Mouse (Mus musculus) MEL-GATA-1-ER (cell line): ENCODE measurements around the gene Bag3.

Source experiments
- DNase-seq: peaks from one replicate; pipeline ENCODE4 v3.0.0-alpha.2; 2012; ENCODE audit warnings: low read depth; ENCODE audit errors: extremely low read depth

Gene Bag3

DNA sequence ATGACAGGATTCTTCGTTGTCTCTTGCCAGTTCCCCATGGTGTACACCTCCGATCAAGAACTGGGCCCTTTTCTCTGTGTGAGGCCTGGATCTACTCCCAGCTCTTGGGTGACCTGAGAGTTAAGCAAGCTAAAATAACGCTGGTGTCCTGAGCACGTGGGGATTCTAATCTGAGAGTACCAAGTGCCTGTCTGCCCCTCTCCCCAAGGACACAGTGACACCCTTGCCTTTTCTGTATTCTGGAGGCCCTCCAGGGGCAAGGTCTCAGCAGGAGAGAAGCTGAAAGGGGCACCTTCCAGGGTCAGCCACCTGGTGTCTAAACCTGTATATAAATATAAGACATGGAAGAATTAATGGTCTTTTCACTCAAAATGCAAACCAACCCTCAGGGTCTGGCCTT, 14.3 kb downstream of the Bag3 start:
- DNase-seq = no peak

DNA sequence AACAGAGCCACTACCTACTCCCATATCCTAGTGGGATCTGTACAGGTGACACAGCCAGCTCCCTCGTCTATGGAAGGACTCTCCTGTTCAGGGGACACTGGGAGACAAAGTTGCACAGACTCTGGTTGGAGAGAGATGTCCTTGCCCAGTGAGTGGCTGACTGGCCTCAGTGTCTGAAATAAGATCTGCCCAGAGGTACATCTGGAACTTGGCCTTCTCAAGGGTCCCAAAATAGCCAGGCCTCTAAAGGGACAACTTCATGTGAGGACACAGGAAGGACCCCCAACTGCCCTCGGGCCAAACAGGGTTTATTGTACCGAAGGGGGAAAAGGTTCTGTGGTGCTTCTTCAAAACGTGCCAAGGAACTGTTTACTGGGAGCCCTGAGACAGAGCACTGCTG, 14.8 kb downstream of the Bag3 start:
- no peak for DNase-seq

DNA sequence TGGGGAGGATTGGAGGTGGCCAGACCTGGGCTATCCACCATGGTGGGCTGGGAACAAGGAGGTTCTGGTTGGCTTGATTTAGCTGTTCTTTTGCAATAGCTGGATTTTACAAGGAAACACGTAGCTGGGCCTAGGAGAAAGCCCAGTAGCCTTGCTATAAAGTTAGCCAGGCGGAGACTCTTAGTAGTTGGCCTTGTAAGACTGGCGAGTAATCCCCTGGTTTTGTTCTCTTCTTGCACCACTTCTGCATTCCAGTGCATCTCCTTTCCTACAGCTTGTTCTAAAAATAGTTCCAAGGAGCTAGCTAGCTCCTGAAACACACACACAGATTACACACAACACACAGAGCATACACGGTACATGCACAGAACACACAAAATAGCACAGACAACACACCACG, 15.4 kb downstream of the Bag3 start:
- DNase-seq = no peak

DNA sequence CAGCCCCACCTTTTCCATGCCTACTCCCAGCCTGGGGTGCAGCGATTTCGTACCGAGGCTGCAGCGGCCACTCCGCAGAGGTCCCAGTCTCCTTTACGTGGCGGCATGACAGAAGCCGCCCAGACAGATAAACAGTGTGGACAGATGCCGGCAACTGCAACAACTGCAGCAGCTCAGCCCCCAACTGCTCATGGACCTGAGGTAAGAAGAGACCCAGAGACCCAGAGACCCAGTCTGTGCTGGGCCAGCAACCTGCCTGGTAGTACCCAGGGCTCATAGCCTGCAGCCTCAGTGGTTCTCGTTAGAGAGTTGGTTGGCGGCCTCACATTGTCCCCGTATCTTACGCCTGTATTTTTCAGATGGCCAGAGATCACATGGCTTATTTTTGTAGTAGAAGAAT, 16.7 kb downstream of the Bag3 start:
- DNase-seq = no peak

DNA sequence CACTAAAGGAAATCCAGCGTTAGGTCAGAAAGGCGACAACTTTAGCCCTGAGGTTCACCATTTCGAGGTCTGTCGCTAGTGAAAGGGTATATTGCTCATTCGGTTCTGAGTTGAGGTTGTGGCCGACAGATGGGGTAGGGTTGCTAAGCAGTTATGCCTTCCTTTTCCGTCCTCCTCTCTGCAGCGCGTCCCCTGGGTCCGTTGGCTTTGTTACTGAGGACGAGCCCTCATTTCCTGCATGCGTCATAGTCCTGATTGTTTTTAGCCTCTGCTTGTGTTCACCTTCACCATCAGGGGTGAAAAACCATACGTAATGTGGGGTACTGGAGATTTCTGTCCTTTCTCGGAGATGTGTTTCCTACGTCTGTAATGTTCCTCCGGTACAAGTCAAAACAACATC, 17.3 kb downstream of the Bag3 start:
- no peak for DNase-seq

DNA sequence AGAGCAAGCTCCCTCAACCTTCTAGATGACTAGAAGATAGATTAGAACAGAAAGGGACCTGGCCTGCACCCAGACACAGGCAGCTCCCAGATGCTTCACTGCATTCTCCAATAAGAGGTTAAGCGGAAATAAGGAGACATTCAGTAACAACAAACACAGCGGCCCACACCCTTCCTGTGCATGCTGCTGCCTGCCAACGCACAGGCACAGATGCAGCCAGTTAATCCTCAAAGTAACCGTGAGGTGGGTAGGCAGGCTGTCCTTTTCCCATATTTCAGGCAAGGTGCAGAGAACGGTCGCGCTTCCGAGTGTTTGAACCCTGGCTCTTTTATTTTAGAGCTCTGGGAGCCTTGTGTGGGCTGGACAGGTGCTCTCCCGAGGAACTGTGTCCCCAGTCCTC, 17.8 kb downstream of the Bag3 start:
- no peak for DNase-seq

DNA sequence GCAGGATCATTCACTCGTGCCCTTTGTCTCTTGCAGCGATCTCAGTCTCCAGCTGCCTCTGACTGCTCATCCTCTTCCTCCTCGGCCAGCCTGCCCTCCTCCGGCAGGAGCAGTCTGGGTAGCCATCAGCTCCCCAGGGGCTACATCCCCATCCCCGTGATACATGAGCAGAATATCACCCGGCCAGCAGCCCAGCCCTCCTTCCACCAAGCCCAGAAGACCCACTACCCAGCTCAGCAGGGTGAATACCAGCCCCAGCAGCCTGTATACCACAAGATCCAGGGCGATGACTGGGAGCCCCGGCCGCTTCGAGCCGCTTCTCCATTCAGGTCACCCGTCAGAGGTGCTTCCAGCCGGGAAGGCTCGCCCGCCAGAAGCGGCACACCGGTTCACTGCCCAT, 18.4 kb downstream of the Bag3 start:
- no peak for DNase-seq

DNA sequence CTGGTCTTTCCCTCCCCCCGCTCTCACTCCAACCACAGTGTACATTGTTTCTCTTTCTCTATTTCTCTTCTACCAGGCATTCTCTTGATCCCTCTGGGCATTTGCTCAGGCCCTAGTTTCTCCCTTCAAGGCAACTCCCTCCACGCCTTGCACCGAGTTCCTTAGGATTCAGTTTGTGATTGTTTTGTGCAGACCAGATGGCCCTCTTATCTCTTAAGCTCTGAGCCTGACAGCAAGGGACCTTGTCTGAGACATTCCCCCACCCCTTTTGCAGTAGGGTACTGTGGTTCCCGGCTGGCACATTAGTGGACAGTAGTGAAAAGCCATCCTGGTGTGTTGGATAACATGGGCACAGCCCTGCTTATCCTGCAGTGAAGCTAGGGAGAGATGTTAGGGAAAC, 19.1 kb downstream of the Bag3 start:
- DNase-seq = no peak

DNA sequence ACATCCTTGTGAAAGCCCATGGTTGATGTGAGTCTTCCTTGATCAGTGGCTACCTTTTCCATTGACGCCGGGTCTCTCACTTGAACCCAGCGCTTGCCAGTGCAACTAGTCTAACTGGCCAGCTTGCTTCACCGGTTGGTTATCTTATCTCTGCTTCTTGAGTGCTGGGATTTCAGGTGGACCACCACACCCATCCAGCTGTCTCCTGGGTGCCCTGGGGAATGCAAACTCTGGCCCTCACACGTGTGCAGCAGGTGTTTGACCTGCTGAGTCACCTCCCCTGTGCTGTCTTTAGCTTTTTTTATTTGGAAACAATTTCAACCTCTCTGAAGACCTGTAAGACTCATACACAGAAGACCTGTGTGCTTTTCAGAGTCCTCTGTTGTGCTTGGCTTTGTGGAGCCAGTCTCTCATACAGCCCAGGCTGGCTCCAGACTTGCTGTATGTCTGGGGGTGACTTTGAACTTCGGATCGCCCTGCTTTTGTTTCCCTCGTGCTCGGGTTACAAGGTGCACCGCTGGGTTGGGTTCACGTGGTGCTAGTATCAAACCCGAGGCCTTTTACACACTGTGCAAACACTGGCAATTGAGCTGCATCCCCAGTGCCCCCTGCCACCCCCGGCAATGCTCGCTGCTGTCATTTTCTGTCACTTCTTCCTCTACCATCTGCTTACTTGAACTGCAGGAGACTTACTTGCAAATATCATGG, 19.9 kb downstream of the Bag3 start:
- DNase-seq = no peak

DNA sequence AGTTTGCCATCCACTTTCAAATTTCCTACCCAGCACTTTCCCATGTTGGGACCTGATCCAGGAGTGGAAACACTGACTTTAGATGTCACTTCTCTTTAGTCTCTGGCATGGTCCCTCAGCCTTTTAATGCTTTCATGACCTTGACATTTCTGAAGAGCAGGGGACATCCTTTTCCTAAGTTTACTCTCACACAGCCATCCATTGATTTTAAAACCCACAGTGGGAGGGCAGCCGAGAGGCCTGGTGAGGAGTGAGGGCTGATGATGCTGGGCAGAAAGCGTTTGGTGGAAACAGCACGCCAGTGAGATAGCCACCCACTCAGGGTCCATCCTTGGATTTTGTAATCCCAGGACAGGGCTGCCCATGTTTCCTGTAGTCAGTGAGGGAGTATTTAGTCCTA, 20.5 kb downstream of the Bag3 start:
- no peak for DNase-seq

DNA sequence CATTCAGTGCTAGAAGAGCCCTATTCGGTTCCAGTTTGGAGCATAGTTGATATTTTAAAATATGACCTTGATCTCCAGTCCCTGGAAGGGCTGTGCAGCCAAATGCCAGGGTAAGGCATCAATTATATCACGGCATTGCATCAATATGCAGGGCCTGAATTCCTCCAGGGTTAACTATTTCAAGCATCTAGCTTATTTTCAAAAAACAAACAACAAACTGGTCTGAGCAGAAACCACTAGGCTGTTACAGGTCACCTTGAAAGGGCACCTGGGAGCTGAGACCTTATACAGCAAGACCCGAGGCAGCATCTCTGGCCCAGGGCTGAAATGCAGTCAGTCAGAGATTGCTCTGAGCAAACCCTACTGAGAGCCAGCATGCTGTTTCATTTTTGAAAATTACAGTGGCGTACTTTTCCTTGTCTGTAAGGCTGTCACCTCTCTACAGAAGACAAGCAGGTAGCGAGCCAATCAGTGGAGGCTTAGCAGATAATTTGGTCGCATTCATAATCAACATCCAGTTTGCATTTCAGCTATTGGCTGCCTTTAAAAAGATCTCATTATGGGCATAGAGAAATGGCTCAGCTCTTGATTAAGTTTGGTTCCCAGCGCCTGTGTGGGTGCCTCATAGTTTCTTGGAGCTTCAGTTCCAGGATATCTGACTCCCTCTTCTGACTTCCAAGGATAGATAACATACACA, 21.3 kb downstream of the Bag3 start:
- DNase-seq = no peak

DNA sequence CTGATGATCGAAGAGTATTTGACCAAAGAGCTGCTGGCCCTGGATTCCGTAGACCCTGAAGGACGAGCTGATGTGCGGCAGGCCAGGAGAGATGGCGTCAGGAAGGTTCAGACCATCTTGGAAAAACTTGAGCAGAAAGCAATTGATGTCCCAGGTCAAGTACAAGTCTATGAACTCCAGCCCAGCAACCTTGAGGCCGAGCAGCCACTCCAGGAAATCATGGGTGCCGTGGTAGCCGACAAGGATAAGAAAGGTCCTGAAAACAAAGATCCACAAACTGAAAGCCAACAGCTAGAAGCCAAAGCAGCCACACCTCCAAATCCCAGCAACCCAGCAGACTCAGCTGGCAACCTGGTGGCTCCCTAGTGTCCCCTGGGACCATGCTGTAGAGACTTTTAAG, 22.6 kb downstream of the Bag3 start:
- no peak for DNase-seq

DNA sequence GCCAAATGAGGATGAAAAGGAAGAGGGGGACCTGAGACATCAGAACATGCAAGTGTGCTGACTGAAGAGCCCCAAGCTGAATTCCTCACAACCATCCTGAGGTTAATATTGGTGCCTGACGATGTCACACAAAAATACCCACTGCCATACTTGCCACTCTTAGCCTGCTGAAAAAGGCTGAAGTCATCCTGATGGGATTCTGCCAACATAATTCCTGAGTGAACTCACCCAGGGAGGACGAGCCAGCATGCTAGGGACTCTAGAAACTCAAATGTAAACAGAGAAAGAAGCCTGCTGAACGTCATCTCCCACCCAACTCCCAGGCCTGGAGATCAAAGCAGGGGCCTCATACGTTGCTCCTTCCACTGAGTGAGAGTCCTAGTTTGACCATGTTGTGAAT, 25.7 kb downstream of the Bag3 start:
- DNase-seq = no peak

DNA sequence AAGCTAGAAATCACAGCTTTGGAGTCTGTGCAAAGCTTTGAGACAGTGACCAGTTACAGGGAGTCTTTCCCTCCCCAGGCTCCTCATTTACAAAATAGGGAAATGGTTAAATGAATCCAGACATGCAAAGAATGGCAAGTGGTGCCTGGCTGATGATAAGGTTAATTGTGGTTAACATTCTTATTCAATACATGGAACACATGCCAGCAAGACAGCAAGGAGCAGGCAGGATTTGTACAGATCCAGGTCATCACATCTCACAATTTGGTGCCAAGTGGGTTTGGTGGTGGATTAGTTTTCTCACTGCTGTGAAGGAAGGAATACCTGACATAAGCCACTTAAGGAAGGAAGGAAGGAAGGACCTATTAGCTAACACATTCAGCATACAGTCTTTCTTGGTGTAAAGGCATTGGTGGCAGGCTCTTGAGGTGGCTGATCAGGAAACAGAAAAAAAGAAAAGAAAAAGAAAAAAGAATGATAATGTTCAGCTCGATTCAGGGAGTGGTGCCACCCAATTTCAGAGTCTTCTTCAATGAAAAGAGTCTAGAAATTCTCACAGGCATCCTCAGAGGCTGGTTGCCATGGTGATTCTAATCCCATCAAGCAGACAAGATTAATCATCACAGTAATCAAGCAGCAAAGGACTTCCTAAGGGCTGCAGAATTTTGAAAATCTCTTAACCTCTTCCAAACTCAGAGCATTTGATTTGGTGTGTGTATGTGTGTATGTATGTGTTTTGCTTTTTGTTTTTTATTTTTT, 27.1 kb downstream of the Bag3 start:
- DNase-seq = no peak

DNA sequence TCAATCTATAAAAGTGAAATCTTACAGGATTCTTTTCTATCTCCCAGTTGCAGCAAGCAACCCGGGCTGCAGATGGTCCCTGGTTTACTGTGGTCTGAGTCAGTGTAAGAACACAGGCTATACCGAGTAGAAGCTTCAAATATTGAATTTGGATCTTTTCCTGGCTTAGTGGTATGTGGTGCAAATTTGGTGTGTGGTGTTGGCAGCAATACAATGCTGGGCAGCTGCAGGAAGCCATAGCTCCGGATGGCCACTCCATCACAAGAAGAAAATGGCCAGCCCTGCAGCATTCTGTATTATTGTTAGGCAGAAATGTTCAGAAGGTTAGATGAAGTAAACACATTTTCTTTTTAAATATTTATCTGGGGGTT, 27.7 kb downstream of the Bag3 start:
- DNase-seq = no peak

DNA sequence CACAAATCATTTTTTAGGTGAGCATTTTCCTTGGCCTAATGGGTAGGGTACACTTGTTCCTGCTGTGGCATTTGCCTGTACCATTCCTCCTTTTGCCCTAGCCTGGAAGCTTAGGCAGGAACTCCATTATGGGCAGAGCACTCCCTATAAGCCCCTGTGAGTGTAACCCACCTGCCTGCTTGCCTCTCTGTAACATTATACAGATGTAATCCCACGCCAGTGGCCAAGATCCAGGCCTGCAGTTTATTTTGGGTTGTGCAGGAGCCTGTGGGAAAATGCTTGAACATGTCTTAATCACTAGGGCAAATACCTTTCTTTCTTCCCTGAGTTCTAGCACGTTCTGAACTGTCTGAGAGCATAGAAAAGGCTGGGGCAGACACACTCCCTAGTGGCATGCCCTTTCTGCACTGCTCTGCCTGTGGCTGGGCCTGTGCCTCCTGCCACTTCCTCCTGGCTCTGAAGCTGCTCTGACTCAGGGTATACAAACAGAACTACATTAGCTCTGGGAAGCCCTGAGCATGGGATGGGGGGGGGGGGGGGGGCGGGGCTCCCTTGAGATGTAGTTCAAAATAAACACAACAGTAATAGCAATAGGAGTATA, 29.8 kb downstream of the Bag3 start:
- DNase-seq = no peak

DNA sequence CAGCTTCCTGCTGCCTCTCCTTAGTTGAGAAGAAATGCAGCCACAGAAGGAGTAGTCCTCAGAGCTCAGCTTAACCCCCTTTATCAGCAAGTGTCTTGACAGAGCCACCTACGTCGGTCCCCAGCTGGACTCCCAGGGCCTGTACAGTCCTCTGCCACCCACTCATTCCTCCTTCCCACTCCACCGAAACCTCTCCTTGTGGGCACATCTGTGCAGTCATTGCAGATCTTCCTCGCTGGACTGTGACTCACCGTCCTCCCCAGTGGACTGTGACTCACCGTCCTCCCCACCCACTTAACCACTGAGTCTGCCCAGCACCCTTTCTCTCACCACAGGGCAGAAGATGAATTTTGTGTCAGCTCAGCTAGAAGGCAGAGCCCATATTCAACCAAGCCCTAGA, 31.1 kb downstream of the Bag3 start:
- no peak for DNase-seq

DNA sequence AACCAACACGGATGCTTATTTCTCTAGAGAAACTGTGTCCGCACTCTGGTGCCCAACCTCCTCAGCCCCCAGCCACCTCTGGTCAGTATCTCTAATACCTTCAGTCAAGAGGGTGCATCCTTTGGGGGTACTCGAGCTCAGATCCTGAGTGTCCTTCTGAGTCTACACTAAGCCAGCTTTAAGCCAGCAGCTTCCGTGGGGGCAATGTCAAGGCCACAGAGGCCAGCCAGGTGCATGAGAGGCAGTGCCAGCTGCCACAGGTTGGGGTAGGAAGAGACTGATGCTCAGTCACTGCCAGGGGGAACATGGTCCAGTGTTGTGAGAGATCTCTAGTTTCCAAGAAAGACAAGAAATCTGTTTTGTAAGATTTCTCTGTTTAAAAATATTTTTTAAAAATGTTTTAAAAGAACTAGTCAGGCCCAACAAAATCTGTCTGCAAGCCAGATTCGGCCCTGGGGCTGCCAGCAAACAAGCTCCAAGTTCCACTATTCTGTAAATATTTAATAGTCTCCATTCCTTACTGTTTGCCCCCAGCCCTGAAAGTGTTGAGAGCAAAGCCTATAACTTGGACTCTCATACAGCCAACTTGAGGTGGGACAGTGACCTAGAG, 31.8 kb downstream of the Bag3 start:
- no peak for DNase-seq

DNA sequence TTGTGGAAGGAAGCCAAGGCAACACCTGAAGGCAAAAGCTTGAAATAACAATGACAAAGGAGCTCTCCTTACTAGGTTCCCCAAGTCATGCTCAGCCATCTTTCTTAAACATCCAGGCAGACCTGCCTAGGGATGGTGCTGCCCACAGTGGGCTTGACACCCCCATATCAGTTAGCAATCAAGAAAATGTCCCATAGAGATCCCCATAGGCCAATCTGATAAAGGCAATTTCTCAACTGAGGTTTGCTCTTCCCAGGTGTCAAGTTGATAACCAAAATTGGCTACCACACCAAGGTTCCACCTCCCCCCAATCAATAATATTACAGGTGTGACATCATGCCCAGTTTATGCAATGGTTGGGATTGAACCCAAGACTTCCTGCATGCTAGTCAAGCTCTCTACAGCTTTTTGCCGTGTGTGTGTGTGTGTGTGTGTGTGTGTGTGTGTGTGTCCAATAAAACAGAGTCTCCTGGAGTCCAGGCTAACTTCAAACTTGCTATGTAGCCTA, 33.6 kb downstream of the Bag3 start:
- DNase-seq = no peak

DNA sequence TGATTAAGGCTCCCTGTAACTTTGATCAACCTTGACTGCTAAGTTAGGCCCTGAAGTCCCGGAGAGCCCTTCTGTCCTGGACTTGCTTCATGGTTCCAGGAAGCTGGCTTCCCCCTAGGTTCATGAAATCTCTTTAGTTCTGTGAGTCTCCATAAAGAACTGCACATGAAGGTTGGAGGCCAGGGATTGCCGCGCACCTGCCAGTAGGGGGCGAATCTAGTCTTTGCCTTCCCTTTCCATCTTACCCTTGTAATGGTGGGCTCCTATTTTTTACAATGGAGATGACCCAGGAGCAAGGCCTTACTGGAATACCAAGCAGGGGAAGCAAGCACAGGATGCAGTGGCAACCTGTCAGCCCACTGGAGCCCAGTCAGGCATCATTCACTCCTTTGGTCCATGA, 40.0 kb downstream of the Bag3 start:
- DNase-seq = peak; percentile 26

DNA sequence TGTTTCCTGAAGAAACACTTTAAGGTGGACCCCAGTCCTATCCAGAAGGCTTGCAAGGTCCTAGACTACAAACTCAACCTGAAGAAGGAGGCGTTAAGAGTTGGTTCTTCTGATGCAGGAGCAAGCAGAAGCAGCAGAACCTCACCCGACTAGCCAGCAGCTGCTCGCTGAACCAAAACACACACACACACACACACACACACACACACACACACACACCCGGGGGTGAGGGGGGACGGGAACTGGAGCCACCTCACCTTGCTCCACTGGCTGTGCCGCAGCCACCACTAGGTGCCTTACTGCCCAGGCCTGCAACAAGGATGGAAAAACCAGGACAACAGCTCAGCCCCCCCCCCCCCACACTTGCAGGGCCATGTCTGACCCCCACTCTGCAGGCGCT, 42.9 kb downstream of the Bag3 start:
- DNase-seq = no peak
